Mouse (Mus musculus) thymus, adult 2 months (tissue): Measurements from ENCODE around the gene Ss18l1. TPM values are rescaled to one million over a fixed set of nuclear protein-coding genes. Genes with fewer than 3 reads are reported as not detected.

Experiments used
- DNase-seq: peaks from one replicate; pipeline ENCODE4 v3.0.0; 2021
- H3K27ac ChIP-seq: fragments of 200-500 bp; 2 replicates; pipeline ENCODE4 v1.5.1; 2012; ENCODE audit warnings: low read length, control low read depth; ENCODE audit not compliant: control insufficient read depth, insufficient read depth
- H3K27me3 ChIP-seq: fragments of 200-500 bp; 2 replicates; pipeline ENCODE4 v1.6.1; 2012; ENCODE audit warnings: mild to moderate bottlenecking, low read length, moderate library complexity, mixed read lengths; ENCODE audit not compliant: control insufficient read depth, insufficient read depth
- H3K36me3 ChIP-seq: fragments of 200-500 bp; 2 replicates; pipeline ENCODE4 v1.6.1; 2012; ENCODE audit warnings: mild to moderate bottlenecking, low read length, moderate library complexity; ENCODE audit not compliant: control insufficient read depth, insufficient read depth
- H3K4me1 ChIP-seq: fragments of 200-500 bp; replicated peaks from 2 replicates; pipeline ENCODE4 v1.6.1; 2012; ENCODE audit warnings: low read length; ENCODE audit not compliant: control insufficient read depth, insufficient read depth
- H3K4me3 ChIP-seq: fragments of 200-500 bp; 2 replicates; pipeline ENCODE4 v1.5.1; 2012; ENCODE audit warnings: mild to moderate bottlenecking, low read length, control low read depth, moderate library complexity; ENCODE audit not compliant: control insufficient read depth, insufficient read depth
- CTCF ChIP-seq: fragments of 200-500 bp; IDR thresholded peaks from 2 replicates; pipeline ENCODE4 v1.5.1; 2012; ENCODE audit warnings: mild to moderate bottlenecking, control low read depth, low read length, moderate library complexity, borderline replicate concordance; ENCODE audit not compliant: control insufficient read depth, poor library complexity, insufficient read depth; ENCODE audit errors: extremely low read depth
- POLR2A ChIP-seq: fragments of 200-500 bp; IDR thresholded peaks from 2 replicates; pipeline ENCODE4 v1.6.1; 2012; ENCODE audit warnings: mild to moderate bottlenecking, low read length, control low read depth, moderate library complexity; ENCODE audit not compliant: control insufficient read depth, poor library complexity, insufficient read depth; ENCODE audit errors: extremely low read depth
- whole genome bisulfite sequencing: fragments of 180-500 bp; shearing (Covaris S2); methylation state at CpG from one replicate; pipeline ENCODE4 v1.1.7; 2018; 5-methylcytosine and 5-hydroxymethylcytosine counted together
- polyA plus RNA-seq: library from polyadenylated mRNA; depleted of rRNA; stranded (reverse); fragments of >200 nt; gene quantifications from 2 replicates; pipeline ENCODE4 v1.2.3, GENCODE M21; 2012

Gene Ss18l1
- polyA plus RNA-seq, 1 experiment: 15.9 TPM

GRCm38 (mm10) chr2:180083063-180083462, 40.8 kb downstream of the Ss18l1 start:
- Histone ChIP-seq H3K36me3 (peaks cover 10% of the 10 kb centered on the region), H3K27me3 (no peaks in the 10 kb centered on the region), H3K4me3 (no peak overlapping the region), H3K27ac (no peak overlapping the region), H3K4me1 (no peaks in the 10 kb centered on the region)
- WGBS: 95% methylated on average over 10 of the region's 10 CpGs
- TF ChIP-seq CTCF: no peak
- TF ChIP-seq POLR2A: no peak
- no peak for DNase-seq

GRCm38 (mm10) chr2:180084565-180084964, 42.3 kb downstream of the Ss18l1 start:
- Histone ChIP-seq H3K27ac (no peak overlapping the region), H3K4me1 (no peaks in the 10 kb centered on the region), H3K4me3 (no peak overlapping the region), H3K36me3 (peaks cover 10% of the 10 kb centered on the region; the same call in 1 of the 2 replicates), H3K27me3 (no peaks in the 10 kb centered on the region)
- WGBS: 88% methylated on average over 3 of the region's 3 CpGs
- DNase-seq: no peak
- TF ChIP-seq CTCF (no peak), POLR2A (no peak)

DNA sequence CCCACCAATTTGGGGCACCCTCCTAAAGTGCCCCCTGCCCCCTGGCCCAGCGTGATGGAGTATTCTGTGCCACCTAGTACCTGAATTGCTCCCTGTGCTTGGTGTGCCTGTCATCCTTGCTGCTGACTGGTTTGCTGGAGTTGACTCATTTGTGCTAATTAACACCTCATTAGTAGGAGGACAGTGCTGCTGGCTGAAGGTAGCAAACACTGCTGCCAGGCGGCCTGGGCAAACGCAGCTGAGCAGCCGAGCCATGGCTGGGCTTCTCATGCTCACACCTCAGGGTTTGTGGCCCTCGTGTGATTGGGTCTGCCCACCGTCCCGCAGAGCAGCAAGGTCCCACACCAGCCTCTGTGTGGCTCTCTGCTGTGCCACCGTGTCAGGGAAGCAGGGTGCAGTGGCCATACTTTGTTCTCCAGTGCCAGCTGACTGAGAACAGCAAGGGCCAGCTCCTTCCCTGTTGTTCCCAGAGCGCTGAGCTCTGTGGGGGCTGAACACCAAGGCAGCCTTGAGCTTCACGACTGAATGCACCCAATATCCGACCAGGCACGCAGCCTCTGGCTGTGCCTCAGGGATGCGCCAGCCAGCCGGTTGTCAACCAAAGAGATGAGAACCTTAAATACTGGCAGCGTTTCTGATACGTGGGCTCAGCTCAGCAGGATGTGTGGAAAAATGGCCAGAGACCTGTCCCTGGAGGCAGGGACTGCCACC, 43.8 kb downstream of the Ss18l1 start:
- TF ChIP-seq CTCF: no peak
- no peak for TF ChIP-seq POLR2A
- H3K4me1 ChIP-seq: no peaks in the 10 kb centered on the region
- no peaks in the 10 kb centered on the region for H3K27me3 ChIP-seq

DNA sequence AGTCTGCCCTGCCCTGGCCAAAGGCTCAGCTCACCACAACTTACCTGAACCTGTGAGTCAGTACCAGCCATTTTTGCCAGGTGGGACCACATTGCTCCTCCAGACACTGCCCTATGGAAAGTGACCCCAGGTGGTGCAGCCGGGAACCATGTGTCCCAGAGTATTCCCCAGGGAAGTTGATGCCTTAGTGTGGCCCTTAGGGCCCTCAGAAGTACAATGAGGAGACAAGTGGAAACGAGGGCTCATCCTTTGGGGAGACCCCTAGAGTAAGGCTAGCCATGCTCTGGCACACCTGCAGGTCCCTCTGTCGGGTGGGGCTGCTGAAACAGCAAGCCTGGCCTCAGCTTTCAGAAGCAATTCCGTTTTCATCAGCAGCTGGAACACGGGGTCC, 44.3 kb downstream of the Ss18l1 start:
- H3K4me1 ChIP-seq: no peaks in the 10 kb centered on the region
- peaks cover 10% of the 10 kb centered on the region; the same call in 1 of the 2 replicates for H3K36me3 ChIP-seq
- WGBS: 92% methylated on average over 5 of the region's 5 CpGs
- no peak overlapping the region for H3K4me3 ChIP-seq
- TF ChIP-seq CTCF: no peak
- TF ChIP-seq POLR2A: no peak
- H3K27me3 ChIP-seq: no peaks in the 10 kb centered on the region
- H3K27ac ChIP-seq: no peak overlapping the region
- DNase-seq: no peak

More for the DNA sequence above, 43.8 kb downstream of the Ss18l1 start:
- Histone ChIP-seq H3K4me3 (no peak overlapping the region), H3K27ac (no peak overlapping the region), H3K36me3 (peaks cover 10% of the 10 kb centered on the region; the same call in 1 of the 2 replicates)
- 93% methylated on average over 16 of the region's 16 CpGs for WGBS
- no peak for DNase-seq

DNA sequence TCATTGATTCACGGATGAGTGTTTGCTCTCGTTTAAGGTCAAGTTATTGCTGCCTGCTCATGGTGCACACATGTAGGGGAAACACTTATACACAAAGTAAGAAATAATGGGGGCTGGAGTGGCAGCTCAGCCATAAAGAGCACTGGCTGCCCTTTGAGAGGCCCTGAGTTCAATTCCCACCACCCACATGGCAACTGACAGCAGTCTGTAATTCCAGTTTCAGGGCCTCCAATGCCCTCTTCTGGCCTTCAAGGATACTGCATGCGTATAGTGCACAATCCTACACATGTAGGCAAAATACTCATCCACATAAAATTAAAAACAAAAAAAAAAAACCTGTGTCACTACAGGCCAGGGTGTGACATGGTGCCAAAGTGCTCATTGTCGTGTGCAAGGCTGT, 45.2 kb downstream of the Ss18l1 start:
- WGBS: 97% methylated on average over 4 of the region's 4 CpGs
- Histone ChIP-seq H3K27ac (no peak overlapping the region), H3K27me3 (no peaks in the 10 kb centered on the region), H3K4me1 (no peaks in the 10 kb centered on the region), H3K36me3 (peaks cover 7% of the 10 kb centered on the region; the same call in 1 of the 2 replicates), H3K4me3 (no peak overlapping the region)
- no peak for DNase-seq
- TF ChIP-seq CTCF: no peak
- no peak for TF ChIP-seq POLR2A

DNA sequence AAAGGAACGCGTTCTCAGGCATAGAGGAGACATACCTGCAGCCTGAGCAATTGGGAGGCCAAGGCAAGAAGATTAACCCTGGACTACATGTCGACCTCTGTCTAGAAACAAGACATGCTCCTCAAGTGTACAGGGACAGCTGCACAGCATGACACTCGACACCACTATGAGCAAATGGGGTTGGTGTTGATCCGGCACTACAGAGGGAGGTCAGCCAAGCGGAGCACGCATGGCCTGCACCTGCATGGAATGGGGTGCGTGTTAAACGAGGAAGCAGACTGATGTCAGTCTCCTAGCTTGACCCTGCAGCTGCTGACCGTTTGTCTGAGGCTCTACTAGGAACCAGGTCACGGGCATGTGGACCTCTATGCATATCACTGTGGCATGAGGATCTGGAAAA, 48.0 kb downstream of the Ss18l1 start:
- TF ChIP-seq POLR2A (no peak), CTCF (no peak)
- 83% methylated on average over 11 of the region's 11 CpGs for WGBS
- Histone ChIP-seq H3K4me3 (no peak overlapping the region), H3K27me3 (no peaks in the 10 kb centered on the region), H3K4me1 (peaks cover 9% of the 10 kb centered on the region), H3K36me3 (no peaks in the 10 kb centered on the region), H3K27ac (no peak overlapping the region)
- DNase-seq: no peak
